Mouse (Mus musculus): ENCODE measurements around the gene Btbd3. TPM values are rescaled to one million over a fixed set of nuclear protein-coding genes. Genes with fewer than 3 reads are reported as not detected.

The Btbd3 gene
- polyA plus RNA-seq, 1 experiment = not detected

DNA sequence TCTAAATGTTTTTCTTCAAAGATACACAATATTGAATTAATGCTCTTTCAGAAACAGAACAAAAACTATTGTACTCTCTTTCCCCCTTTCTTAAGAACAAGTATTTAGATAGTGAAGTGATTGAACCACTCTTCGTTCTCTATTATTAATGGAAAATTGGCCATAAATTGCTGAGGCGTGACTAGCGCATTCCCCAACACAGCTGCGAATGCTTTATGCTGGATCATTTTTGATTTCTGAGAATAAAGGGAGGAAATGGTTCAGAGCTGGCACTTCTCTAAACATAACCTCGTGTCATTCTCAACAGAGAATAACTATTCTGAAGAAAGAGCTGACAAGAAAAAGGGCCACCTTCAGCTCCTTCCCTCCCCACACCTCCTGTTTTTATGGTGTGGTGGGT, 217.0 kb downstream of the Btbd3 start:
- no peaks in the 10 kb centered on the region for H3K27me3 ChIP-seq (ENCODE audit: control insufficient read depth)
- no peak for TF ChIP-seq TAL1 (IDR thresholded peaks at IDR 0.05; ENCODE audit: low read length)
- no peak for TF ChIP-seq GATA1 (IDR thresholded peaks at IDR 0.05; ENCODE audit: low read length)
- H3K4me3 ChIP-seq (replicated peaks) = no peak overlapping the region
- no peaks in the 10 kb centered on the region for H3K4me1 ChIP-seq (ENCODE audit: control insufficient read depth)
- no peaks in the 10 kb centered on the region for H3K36me3 ChIP-seq (ENCODE audit: control insufficient read depth)
- peaks cover 7% of the 10 kb centered on the region for H3K9me3 ChIP-seq (ENCODE audit: control insufficient read depth, low read length)

DNA sequence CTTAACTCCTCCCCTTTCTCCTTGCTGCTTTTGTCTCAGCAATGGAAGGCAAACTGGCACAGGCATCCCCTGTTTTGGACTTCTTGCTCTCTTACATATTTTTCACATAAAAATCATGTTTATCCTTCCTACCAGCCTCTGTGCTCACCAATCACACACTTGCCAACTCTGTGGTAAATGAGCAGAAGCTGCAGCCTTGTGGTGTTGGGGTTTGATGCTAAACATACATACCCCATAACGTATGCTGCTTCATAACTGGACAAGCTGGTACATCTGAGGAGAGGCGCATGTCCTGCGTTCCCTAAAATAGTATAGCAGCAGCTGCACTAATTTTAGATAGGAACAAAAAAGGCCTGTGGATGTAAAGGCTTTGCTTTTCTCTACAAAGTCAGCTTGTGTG, 220.1 kb downstream of the Btbd3 start:
- Histone ChIP-seq H3K9me3 (ENCODE audit: control insufficient read depth, low read length) (peaks cover 5% of the 10 kb centered on the region), H3K4me1 (ENCODE audit: control insufficient read depth) (no peaks in the 10 kb centered on the region), H3K4me3 (replicated peaks) (no peak overlapping the region), H3K27me3 (ENCODE audit: control insufficient read depth) (no peaks in the 10 kb centered on the region), H3K36me3 (ENCODE audit: control insufficient read depth) (no peaks in the 10 kb centered on the region)
- TF ChIP-seq GATA1 (IDR thresholded peaks at IDR 0.05; ENCODE audit: low read length) = no peak

DNA sequence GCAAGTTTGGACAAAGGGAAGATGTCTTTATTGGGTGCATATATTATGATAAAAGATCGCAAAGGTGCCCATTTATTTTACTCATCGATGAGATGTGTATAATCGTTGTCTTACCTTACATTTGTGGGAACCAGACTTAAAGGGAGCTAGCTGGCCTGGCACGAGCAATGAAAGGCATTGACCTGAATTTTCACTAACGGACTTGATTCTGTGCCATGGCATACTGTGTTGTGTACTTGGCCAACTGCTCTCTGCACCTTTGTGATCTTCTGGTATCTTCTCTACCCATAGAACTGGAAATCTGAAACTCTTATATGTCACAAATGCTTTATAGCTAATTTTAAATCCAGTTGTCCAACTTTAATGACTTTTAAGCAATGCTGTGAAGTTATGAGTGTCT, 220.9 kb downstream of the Btbd3 start:
- TF ChIP-seq TAL1 (IDR thresholded peaks at IDR 0.05; ENCODE audit: low read length) = no peak
- no peak for TF ChIP-seq GATA1 (IDR thresholded peaks at IDR 0.05; ENCODE audit: low read length)
- H3K9me3 ChIP-seq (ENCODE audit: control insufficient read depth, low read length) = peaks cover 2% of the 10 kb centered on the region
- H3K4me1 ChIP-seq (ENCODE audit: control insufficient read depth) = no peaks in the 10 kb centered on the region
- H3K4me3 ChIP-seq (replicated peaks) = no peak overlapping the region
- H3K36me3 ChIP-seq (ENCODE audit: control insufficient read depth) = no peaks in the 10 kb centered on the region
- no peaks in the 10 kb centered on the region for H3K27me3 ChIP-seq (ENCODE audit: control insufficient read depth)

DNA sequence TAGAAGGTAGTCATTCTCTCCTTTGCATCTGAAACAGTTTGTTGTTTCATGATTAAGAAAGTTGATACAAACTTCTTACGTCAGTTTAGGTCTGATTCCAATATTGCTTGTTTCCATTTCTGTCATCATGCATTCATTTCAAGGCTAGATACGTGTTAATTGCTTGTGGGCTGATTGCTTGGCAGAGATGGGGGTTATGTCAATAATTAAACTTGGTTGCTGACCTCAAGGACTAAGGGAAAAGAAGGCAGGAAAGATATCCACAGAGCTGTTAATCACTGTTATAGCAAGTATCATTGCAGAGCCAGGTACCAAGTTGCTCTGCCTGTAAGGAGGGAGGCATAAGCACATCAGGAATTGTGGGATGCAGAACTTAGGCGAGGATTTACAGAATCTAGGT, 226.2 kb downstream of the Btbd3 start:
- Histone ChIP-seq H3K36me3 (ENCODE audit: control insufficient read depth) (no peaks in the 10 kb centered on the region), H3K9me3 (ENCODE audit: control insufficient read depth, low read length) (peaks cover 4% of the 10 kb centered on the region), H3K27me3 (ENCODE audit: control insufficient read depth) (no peaks in the 10 kb centered on the region), H3K4me3 (replicated peaks) (no peak overlapping the region), H3K4me1 (ENCODE audit: control insufficient read depth) (no peaks in the 10 kb centered on the region)
- TF ChIP-seq GATA1 (IDR thresholded peaks at IDR 0.05; ENCODE audit: low read length) (no peak), TAL1 (IDR thresholded peaks at IDR 0.05; ENCODE audit: low read length) (no peak)

DNA sequence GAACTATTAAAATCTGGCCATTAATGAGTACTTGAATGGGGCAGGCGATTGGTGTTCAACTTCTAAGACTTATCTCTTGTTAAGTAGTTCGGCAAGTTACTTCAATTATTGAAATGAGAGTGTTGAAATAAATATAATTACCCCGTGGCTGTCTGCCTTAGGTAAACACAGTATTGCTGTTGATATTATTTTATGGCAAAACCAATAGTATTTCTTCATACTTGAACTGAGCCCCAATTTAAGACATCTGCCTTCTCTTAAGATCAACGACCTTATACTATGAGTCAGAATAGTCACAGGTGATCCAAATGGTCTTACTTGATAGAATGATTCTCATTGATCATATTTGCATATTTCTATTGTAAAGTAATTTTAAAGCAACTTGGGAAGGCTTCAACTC, 228.5 kb downstream of the Btbd3 start:
- Histone ChIP-seq H3K4me1 (ENCODE audit: control insufficient read depth) (no peaks in the 10 kb centered on the region), H3K9me3 (ENCODE audit: control insufficient read depth, low read length) (peaks cover 4% of the 10 kb centered on the region), H3K36me3 (ENCODE audit: control insufficient read depth) (no peaks in the 10 kb centered on the region), H3K27me3 (ENCODE audit: control insufficient read depth) (no peaks in the 10 kb centered on the region), H3K4me3 (replicated peaks) (no peak overlapping the region)
- TF ChIP-seq TAL1 (IDR thresholded peaks at IDR 0.05; ENCODE audit: low read length) (no peak), GATA1 (IDR thresholded peaks at IDR 0.05; ENCODE audit: low read length) (no peak)

DNA sequence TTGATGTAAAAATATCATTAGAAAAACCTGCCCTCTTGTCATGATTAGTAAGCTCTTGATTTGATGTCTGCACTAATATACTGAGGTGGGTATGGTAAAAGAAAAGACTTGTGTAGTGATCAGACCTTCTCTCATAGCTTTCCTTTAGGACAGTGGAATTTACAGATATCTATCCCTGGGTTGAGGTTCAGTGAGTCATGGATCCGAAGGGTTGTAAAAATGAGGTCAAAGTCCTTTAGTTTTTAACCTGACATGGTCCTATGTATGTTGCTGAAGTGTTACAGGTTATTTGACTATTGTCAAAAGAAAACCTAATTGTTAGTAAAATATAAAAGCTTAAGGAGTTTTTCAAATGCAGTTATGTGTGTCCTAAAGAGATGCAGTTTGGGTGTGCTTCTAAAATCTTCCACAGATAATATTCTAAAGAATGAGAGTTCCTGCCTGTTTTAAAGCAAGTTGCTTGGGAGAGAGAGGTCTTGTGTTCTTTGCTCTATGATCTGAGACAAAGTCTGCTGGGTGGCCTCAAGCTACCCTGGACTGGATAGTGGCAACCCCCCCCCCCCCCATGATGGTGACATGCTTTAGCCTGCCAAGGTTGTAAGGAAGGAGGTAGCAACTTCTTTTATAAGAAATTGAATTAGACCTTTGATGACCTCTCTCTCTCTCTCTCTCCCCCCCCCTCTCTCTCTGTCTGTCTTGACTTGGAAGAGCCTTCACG, 234.5 kb downstream of the Btbd3 start:
- TF ChIP-seq GATA1 (IDR thresholded peaks at IDR 0.05; ENCODE audit: low read length) (no peak), TAL1 (IDR thresholded peaks at IDR 0.05; ENCODE audit: low read length) (no peak)
- Histone ChIP-seq H3K4me1 (ENCODE audit: control insufficient read depth) (no peaks in the 10 kb centered on the region), H3K4me3 (replicated peaks) (no peak overlapping the region), H3K9me3 (ENCODE audit: control insufficient read depth, low read length) (0 out of 2 replicates have a peak, but pooled peaks cover 2% of the 10 kb centered on the region), H3K27me3 (ENCODE audit: control insufficient read depth) (no peaks in the 10 kb centered on the region), H3K36me3 (ENCODE audit: control insufficient read depth) (no peaks in the 10 kb centered on the region)

DNA sequence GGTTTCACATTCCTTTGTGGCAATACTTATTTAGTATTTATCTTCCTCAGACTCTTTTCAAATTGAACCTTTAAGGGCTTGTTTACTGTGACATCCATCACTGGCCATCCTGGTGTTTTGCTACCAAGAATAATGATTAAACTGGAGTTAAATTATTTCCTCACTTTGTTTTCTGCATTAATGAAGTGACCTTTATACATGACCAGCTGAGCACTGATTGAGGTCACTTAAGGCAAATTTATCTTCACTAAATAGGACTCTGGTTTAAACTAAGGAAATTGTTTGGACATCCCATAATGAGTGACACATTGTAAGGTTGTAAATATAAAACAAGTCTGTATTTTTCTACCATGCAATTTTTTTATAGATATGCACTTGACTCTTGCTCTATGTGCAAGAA, 235.8 kb downstream of the Btbd3 start:
- TF ChIP-seq GATA1 (IDR thresholded peaks at IDR 0.05; ENCODE audit: low read length) (no peak), TAL1 (IDR thresholded peaks at IDR 0.05; ENCODE audit: low read length) (no peak)
- 0 out of 2 replicates have a peak, but pooled peaks cover 4% of the 10 kb centered on the region for H3K9me3 ChIP-seq (ENCODE audit: control insufficient read depth, low read length)
- no peak overlapping the region for H3K4me3 ChIP-seq (replicated peaks)
- no peaks in the 10 kb centered on the region for H3K4me1 ChIP-seq (ENCODE audit: control insufficient read depth)
- no peaks in the 10 kb centered on the region for H3K36me3 ChIP-seq (ENCODE audit: control insufficient read depth)
- no peaks in the 10 kb centered on the region for H3K27me3 ChIP-seq (ENCODE audit: control insufficient read depth)

DNA sequence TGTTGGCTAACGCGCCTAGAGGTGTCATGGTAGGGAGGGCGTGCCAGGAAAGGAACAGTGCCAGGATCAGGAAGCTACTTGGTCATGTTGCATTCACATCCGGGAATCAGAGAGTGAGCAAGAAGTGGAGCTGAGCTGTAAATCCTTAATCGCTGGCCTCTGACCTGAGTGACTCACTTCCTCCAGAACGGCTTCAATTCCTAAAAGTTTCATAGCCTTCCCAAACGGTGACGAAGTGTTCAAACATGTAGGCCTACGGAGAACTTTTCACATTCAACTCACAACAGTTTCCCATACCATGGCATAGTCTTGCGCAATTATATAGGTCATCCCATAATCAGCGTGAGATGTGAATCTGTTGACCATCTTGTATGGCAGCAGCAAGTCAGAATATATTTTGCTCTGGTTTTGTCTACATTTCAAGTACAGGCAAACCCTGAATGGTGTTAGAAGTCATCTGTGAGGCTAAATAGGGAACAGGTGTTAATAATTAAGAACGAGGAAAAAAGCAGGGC, 247.6 kb downstream of the Btbd3 start:
- peaks cover 2% of the 10 kb centered on the region; the same call in 1 of the 2 replicates for H3K9me3 ChIP-seq (ENCODE audit: control insufficient read depth, low read length)
- H3K4me3 ChIP-seq (replicated peaks) = no peak overlapping the region
- H3K36me3 ChIP-seq (ENCODE audit: control insufficient read depth) = no peaks in the 10 kb centered on the region
- no peaks in the 10 kb centered on the region for H3K27me3 ChIP-seq (ENCODE audit: control insufficient read depth)
- H3K4me1 ChIP-seq (ENCODE audit: control insufficient read depth) = no peaks in the 10 kb centered on the region
- TF ChIP-seq GATA1 (IDR thresholded peaks at IDR 0.05; ENCODE audit: low read length) = no peak
- no peak for TF ChIP-seq TAL1 (IDR thresholded peaks at IDR 0.05; ENCODE audit: low read length)

DNA sequence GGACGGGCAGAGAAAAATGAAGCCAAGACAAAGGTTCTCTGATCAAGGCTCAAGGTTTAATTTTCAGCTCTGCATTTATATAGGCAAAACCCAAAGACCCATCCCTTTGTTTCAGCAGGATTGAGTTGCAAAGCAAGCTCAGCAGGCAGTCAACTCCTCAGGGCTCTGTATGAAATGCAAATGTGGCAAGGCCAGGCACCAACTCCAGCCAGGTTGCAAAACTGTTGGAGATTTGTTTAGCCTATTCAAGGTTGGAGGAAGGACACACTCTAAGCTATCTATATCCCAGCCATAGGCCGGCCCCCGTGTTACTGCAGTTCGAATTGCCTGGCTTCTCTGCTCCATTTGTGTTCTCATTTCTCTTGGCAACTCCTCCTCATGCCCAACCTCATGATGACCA, 259.2 kb downstream of the Btbd3 start:
- TF ChIP-seq GATA1 (IDR thresholded peaks at IDR 0.05; ENCODE audit: low read length) (no peak), TAL1 (IDR thresholded peaks at IDR 0.05; ENCODE audit: low read length) (no peak)
- Histone ChIP-seq H3K27me3 (ENCODE audit: control insufficient read depth) (no peaks in the 10 kb centered on the region), H3K4me1 (ENCODE audit: control insufficient read depth) (no peaks in the 10 kb centered on the region), H3K36me3 (ENCODE audit: control insufficient read depth) (no peaks in the 10 kb centered on the region), H3K4me3 (replicated peaks) (no peak overlapping the region), H3K9me3 (ENCODE audit: control insufficient read depth, low read length) (0 out of 2 replicates have a peak, but pooled peaks cover 3% of the 10 kb centered on the region)

Measured in erythroblast, embryonic 14.5 days (primary cell).